Mouse (Mus musculus) liver, adult 2 months (tissue): ENCODE results near the gene Ptpra.

ENCODE experiments used
- CTCF ChIP-seq: fragments of 200-500 bp; IDR thresholded peaks from 2 replicates; pipeline ENCODE4 v1.5.1; 2011; ENCODE audit warnings: low read depth, low read length, control low read depth
- POLR2A ChIP-seq: fragments of 200-500 bp; IDR thresholded peaks from 2 replicates; pipeline ENCODE4 v1.6.1; 2011; ENCODE audit warnings: low read length, control low read depth; ENCODE audit not compliant: insufficient read depth; ENCODE audit errors: extremely low read depth

GRCm38 (mm10) chr2:130466438-130466837, 16.4 kb downstream of the Ptpra start:
- TF ChIP-seq POLR2A (no peak), CTCF (no peak)
